8 mouse cellular contexts compared by ENCODE assay signal in genomic region chr6:36810448-36810847, GRCm38 (mm10). TPM values are rescaled to one million over a fixed set of nuclear protein-coding genes. Genes with fewer than 3 reads are reported as not detected.
DNase-seq lines count a peak whose midpoint lies in the region; ATAC-seq and TF ChIP-seq lines count a peak whose summit lies in the region.

No protein-coding gene starts in this region.

- H3K27me3 ChIP-seq in intestine, embryonic 16.5 days (replicated peaks; ENCODE audit: control insufficient read depth, insufficient read depth, low read length): no peaks in the 10 kb centered on the region
- H3K27me3 ChIP-seq in neural tube, embryonic 15.5 days (replicated peaks): no peaks in the 10 kb centered on the region

- peak overlapping the region; percentile 65 for H3K27ac ChIP-seq in embryonic fibroblast, embryonic 13.5 days (ENCODE audit: insufficient read depth, low read length)
- H3K27ac ChIP-seq in intestine, embryonic 16.5 days (ENCODE audit: low read length): 0 out of 2 replicates have a peak overlapping the region, but pooled peaks have one; percentile 14
- H3K27ac ChIP-seq in neural tube, embryonic 15.5 days (replicated peaks): peak overlapping the region; percentile 89

- no peak for TF ChIP-seq CTCF in embryonic fibroblast, embryonic 13.5 days (IDR thresholded peaks at IDR 0.05; ENCODE audit: borderline replicate concordance, insufficient read depth, low read length)

- 25% methylated on average over 5 of the region's 5 CpGs for WGBS in intestine, embryonic 16.5 days
- 11% methylated on average over 5 of the region's 5 CpGs for WGBS in neural tube, embryonic 15.5 days

- no peak overlapping the region for H3K9ac ChIP-seq in intestine, embryonic 16.5 days (ENCODE audit: low read depth, low read length)
- H3K9ac ChIP-seq in neural tube, embryonic 15.5 days (replicated peaks): peak overlapping the region; percentile 76

- H3K4me2 ChIP-seq in intestine, embryonic 16.5 days (ENCODE audit: low read depth, low read length): peak overlapping the region; percentile 75
- H3K4me2 ChIP-seq in neural tube, embryonic 15.5 days: peak overlapping the region; percentile 66

- no peak; the same call in 1 of the 2 replicates for TF ChIP-seq POLR2A in embryonic fibroblast, embryonic 13.5 days (IDR thresholded peaks at IDR 0.05; ENCODE audit: low read depth, low read length)

- DNase-seq in kidney, postnatal 4 days: peak; percentile 33 to 42
- no peak for DNase-seq in kidney, postnatal 10 days
- DNase-seq in thymus, postnatal 10 days (ENCODE audit: low spot score in 2 of 2): no peak
- DNase-seq in urinary bladder, postnatal 14 days (ENCODE audit: low spot score): no peak
- no peak for DNase-seq in c-Kit-positive CD71-positive TER-119-positive erythroid progenitor cells, embryonic 14.5 days (ENCODE audit: low spot score)

- H3K9me3 ChIP-seq in intestine, embryonic 16.5 days (ENCODE audit: control insufficient read depth, low read length): no peaks in the 10 kb centered on the region
- no peaks in the 10 kb centered on the region for H3K9me3 ChIP-seq in neural tube, embryonic 15.5 days (replicated peaks)

- no peak overlapping the region for H3K4me3 ChIP-seq in embryonic fibroblast, embryonic 13.5 days (ENCODE audit: insufficient read depth, low read length)
- H3K4me3 ChIP-seq in intestine, embryonic 16.5 days (ENCODE audit: low read length): peak overlapping the region; percentile 60
- H3K4me3 ChIP-seq in neural tube, embryonic 15.5 days (replicated peaks): peak overlapping the region; percentile 72

- peaks cover 6% of the 10 kb centered on the region for H3K4me1 ChIP-seq in embryonic fibroblast, embryonic 13.5 days (ENCODE audit: control insufficient read depth, insufficient read depth, low read length)
- H3K4me1 ChIP-seq in intestine, embryonic 16.5 days (ENCODE audit: control insufficient read depth, insufficient read depth, low read length): peaks cover 12% of the 10 kb centered on the region
- peaks cover 34% of the 10 kb centered on the region for H3K4me1 ChIP-seq in neural tube, embryonic 15.5 days

- ATAC-seq in intestine, embryonic 16.5 days: no peak
- ATAC-seq in neural tube, embryonic 15.5 days (ENCODE audit: low FRiP score): 0 out of 2 replicates have a peak, but pooled peaks have one; percentile 26

- H3K36me3 ChIP-seq in intestine, embryonic 16.5 days (ENCODE audit: control insufficient read depth, insufficient read depth, low read length): no peaks in the 10 kb centered on the region
- no peaks in the 10 kb centered on the region for H3K36me3 ChIP-seq in neural tube, embryonic 15.5 days

RNA-seq across cellular contexts. Expression of gene Ptn, which starts 0.4 kb away (rescaled TPM):
- polyA plus RNA-seq in embryonic fibroblast, embryonic 13.5 days (2011; ENCODE audit: insufficient read length, low read depth, missing spikeins): 706 and 1,598 TPM in 2 replicates
- polyA plus RNA-seq in intestine, embryonic 16.5 days (2015; fragmentation: Nextera tagmentation; extraction: Ambion mirVana): 198 and 222 TPM in 2 replicates
- 623 and 715 TPM in 2 replicates for polyA plus RNA-seq in neural tube, embryonic 15.5 days (2015; fragmentation: Nextera tagmentation; extraction: Ambion mirVana)

Comparison
In these comparisons a context has a peak if more than half of its experiments do, and no peak if none do; other contexts are left out.
1. DNase-seq: peak in kidney, postnatal 4 days (2 of 2); none in kidney, postnatal 10 days (single experiment), thymus, postnatal 10 days (0 of 2), urinary bladder, postnatal 14 days (single experiment) and c-Kit-positive CD71-positive TER-119-positive erythroid progenitor cells, embryonic 14.5 days (single experiment).
2. H3K27ac ChIP-seq: peak in every context shown above with its lines; median percentile 89 in neural tube, embryonic 15.5 days; 65 in embryonic fibroblast, embryonic 13.5 days; 14 in intestine, embryonic 16.5 days.